Mouse (Mus musculus): Measurements from ENCODE around the gene Apobec1.

Gene Apobec1

DNA sequence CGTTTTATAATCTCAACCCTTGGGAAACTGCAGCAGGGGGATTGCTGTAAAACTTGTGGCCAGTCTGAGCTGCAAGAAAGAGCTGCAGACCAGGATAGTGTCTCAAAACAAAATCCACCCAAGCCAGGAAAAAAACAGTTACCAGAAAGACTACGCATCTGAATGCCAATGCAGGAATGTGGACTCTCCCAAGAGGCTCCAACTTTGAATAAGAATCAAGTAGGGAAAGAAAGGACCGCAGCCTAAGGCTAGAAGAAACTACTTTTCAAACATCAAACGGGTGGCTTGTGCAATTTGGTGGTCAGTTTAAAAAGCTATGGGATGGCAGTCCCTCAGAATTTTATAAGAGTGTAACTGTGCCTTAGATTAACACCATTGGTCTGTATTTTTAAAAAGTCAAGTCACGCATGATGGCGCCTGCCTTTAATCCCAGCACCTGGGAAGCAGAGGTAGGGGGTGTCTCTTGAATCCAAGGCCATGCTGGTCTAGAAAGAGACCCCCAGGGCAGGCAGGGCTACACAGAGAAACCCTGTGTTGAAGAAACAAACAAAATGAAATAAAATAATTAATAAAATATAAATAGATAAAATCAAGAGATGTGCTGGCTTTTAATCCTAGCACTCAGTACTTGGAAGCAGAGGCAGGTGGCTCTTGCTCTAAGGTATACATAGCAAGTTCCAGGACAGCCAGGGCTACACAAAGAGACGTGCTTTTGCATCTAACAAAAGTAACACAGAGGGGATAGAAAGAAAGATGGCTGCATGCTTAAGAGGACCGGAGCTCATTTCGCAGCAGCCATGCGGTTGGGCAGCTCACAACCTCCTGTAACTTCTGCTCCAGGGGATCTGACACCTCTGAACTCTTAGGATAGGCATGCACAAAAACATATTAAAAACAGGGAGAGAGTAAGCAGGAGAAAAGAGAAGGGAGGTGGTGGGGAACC is 6.5 kb upstream of the Apobec1 start:
- TF ChIP-seq GATA4 (IDR thresholded peaks at IDR 0.05; ENCODE audit: insufficient replicate concordance, low read length): no peak

DNA sequence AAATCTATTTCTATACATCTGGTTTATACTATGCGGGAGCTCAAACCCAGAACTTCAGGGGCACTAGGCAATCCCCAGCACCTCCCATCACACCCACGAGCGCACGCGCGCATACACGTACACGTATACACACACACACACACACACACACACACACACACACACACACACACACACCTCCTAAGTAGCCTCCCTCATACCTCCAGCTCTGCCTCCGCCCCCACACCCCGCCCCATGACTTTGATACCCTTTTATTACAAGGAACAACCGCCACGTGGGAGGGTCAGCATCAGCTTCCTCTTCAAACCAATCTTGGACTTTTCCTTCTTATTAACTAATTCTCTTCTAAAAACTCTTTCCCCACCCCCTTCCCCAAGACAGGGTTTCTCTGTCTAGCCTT is 5.5 kb upstream of the Apobec1 start:
- no peak for TF ChIP-seq GATA4 (IDR thresholded peaks at IDR 0.05; ENCODE audit: insufficient replicate concordance, low read length)

DNA sequence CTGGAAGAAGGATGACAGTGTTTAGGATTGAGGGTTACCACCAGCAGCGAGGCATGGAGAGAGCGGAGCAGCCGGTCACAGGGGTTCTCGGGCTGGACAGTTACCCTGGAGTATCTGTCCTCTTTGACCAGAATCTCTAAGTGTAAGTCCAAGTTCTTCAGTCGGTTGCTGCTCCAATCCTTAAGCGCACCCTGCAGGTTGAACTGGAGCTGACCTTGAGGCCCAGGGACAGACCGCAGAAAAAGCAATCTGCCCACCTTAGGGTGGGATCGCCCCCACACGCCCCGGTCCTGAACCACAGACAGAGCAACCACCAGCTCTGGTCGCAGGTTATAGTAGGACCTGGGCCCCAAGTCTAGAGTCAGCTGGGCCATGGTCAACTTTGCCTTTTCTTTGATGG is 4.4 kb upstream of the Apobec1 start:
- TF ChIP-seq GATA4 (IDR thresholded peaks at IDR 0.05; ENCODE audit: insufficient replicate concordance, low read length): no peak

GRCm38 (mm10) chr6:122605483-122605882 is 3.2 kb upstream of the Apobec1 start:
- no peak for TF ChIP-seq GATA4 (IDR thresholded peaks at IDR 0.05; ENCODE audit: insufficient replicate concordance, low read length)

DNA sequence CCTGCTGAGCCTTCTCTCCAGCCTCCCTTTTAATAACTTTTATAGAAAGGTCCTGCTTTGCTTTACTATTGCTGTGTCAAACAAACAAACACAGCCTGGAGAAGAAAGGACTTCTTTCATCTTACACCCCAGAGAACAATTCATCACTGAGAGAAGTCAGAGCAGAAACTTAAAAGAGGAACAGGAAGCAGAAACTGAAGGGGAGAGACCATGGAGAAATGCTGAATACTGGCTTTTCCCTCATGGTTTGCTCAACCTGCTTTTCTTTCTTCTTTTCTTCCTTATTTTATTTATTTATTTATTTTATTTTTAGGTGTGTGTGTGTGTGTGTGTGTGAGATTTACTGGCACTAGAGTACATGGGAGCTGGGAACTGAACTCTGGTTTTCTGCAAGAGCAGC is 2.0 kb upstream of the Apobec1 start:
- no peak for TF ChIP-seq GATA4 (IDR thresholded peaks at IDR 0.05; ENCODE audit: insufficient replicate concordance, low read length)

GRCm38 (mm10) chr6:122602992-122603322 is 713 bp upstream of the Apobec1 start:
- no peak for TF ChIP-seq GATA4 (IDR thresholded peaks at IDR 0.05; ENCODE audit: insufficient replicate concordance, low read length)

DNA sequence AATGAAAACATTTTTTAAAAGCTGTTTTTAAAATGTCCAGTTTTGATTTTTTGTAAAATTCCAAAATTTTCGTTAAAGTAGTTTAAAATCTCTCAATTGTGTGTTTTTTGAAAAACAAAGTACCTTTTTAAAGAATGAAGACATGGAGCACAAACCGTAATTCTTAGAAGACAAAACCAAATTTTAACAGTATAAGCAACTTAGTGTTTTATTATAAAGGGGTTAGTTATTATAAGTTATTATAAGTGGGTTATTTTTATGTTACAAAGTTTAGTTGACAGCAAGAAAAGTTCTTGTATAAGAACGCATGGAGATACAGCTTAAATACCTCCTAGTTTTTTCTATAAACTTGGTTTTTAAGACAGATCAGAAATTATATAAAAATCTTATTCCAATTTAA is 629 bp downstream of the Apobec1 start:
- no peak for TF ChIP-seq GATA4 (IDR thresholded peaks at IDR 0.05; ENCODE audit: insufficient replicate concordance, low read length)

DNA sequence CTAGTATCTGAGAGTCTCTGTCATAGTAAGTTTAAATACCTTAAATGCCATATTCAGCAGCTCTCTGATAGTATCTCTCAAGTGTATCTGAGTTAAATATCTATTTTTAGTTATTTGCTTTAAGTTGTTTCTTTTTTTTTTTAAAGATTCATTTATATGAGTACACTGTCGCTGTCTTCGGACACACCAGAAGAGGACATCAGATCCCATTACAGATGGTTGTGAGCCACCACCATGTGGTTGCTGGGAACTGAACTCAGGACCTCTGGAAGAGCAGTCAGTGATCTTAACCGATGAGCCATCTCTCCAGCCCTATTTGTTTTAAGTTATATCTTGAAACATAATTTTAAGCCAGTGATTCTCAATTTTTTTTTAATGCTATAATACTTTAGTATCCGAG is 1.2 kb downstream of the Apobec1 start:
- TF ChIP-seq GATA4 (IDR thresholded peaks at IDR 0.05; ENCODE audit: insufficient replicate concordance, low read length): no peak

- TF ChIP-seq GATA4 (IDR thresholded peaks at IDR 0.05; ENCODE audit: insufficient replicate concordance, low read length): no peak
Measured at GRCm38 (mm10) chr6:122600066-122600646, 2.1 kb downstream of the Apobec1 start.

- no peak for TF ChIP-seq GATA4 (IDR thresholded peaks at IDR 0.05; ENCODE audit: insufficient replicate concordance, low read length)
Measured at GRCm38 (mm10) chr6:122599054-122599737, 3.0 kb downstream of the Apobec1 start.

- no peak for TF ChIP-seq GATA4 (IDR thresholded peaks at IDR 0.05; ENCODE audit: insufficient replicate concordance, low read length)
Measured at GRCm38 (mm10) chr6:122598436-122598835, 3.8 kb downstream of the Apobec1 start.

GRCm38 (mm10) chr6:122598014-122598413 is 4.2 kb downstream of the Apobec1 start:
- TF ChIP-seq GATA4 (IDR thresholded peaks at IDR 0.05; ENCODE audit: insufficient replicate concordance, low read length): no peak

DNA sequence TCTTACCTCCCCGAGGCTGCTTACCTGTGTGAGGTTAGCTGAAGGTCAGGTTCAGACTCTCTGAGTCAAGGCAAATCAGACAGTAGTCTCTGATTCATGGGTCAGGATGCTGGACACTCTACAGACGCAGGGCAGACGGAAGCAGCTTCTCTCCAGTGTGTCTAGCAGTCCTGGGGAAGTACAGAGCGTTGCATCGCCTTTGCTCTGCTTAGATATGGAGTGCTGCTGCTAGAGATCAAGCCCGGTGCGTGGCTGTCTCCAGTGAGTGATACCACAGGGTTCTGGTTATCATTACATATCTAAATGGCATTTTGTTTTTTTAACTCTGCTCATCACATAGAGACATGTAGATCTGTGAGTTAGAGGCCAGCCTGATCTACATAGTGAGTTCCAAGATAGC is 5.6 kb downstream of the Apobec1 start:
- no peak for TF ChIP-seq GATA4 (IDR thresholded peaks at IDR 0.05; ENCODE audit: insufficient replicate concordance, low read length)

DNA sequence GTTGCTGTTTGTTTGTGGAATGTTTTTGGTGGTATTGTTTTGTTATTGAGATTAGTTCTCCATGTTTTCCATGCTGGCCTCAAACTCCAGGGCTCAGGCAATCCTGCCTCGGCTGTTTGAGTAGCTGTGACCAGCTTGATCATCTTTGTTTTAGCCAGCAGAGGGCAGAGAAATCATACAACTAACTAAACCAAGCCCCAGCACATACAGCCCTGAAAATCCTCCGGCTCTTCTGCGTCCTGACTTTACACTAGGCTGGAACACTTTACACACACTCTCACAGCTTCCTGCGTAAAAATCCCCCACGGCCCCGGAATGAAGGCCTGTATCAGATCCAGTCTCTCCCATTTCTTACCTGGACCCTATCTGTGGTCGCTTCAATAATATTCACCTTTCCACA is 6.6 kb downstream of the Apobec1 start:
- no peak for TF ChIP-seq GATA4 (IDR thresholded peaks at IDR 0.05; ENCODE audit: insufficient replicate concordance, low read length)

- TF ChIP-seq GATA4 (IDR thresholded peaks at IDR 0.05; ENCODE audit: insufficient replicate concordance, low read length): no peak
Measured at GRCm38 (mm10) chr6:122592905-122593304, 9.3 kb downstream of the Apobec1 start.

Measured in liver, adult (tissue).